In the genomic region with DNA sequence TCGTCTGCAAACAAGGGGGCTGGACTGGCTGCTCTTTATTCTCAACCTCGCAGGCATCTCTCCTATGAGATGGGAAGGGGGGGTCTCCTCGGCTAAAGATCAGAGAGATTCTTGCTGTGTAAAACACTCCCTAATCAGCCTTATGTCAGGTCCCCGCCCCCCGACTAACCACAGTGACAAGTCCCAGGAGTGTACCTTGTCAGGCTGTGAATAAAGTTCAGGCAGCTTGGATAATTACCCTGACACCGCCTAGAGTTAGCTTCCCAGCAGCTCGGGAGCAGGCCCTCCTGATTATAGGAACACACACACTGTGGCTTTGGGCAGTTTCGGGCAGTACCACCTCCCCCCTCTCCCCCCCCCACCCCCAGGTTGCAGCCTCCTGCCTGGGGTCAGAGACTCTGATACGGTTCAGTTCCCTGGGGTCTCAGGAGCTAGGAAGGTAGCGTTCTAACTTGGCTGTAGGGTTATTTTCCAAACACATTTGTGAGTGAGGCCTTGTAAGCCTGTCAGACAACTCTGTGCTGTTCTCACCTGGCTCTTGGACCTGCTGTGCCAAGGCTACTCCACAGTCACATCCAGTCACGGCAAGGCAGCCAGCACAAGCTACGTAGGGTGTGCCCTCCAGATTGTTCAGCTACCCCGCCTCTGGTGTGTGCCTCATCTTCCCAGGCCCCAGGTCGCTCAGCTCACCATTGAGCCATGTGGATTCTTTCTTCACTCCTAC, we compare ENCODE assay signal across 9 mouse cellular contexts.
DNase-seq lines count a peak whose midpoint lies in the region; ATAC-seq and TF ChIP-seq lines count a peak whose summit lies in the region.
"Had no signal": no experiment of that assay in that cellular context is flagged by ENCODE, and none has a peak within 500 bp of the region (broad histone marks: within the 10 kb centered on the region; RNA-seq: fewer than 3 reads in every experiment).

No protein-coding gene starts in this region.

- 0 out of 2 replicates have a peak, but pooled peaks have one; percentile 16 for ATAC-seq in lung, embryonic 14.5 days (ENCODE audit: insufficient read depth)
- no peak for ATAC-seq in lung, postnatal 0 days
- ATAC-seq in forebrain, postnatal 0 days: peak; percentile 25; the same call in 1 of the 2 replicates
- peak; percentile 42; the same call in 1 of the 2 replicates for ATAC-seq in limb, embryonic 13.5 days (ENCODE audit: low FRiP score, low read depth)
- peak; percentile 31; the same call in 1 of the 2 replicates for ATAC-seq in stomach, postnatal 0 days (ENCODE audit: low FRiP score, low TSS enrichment)

- H3K9me3 ChIP-seq in lung, embryonic 14.5 days (ENCODE audit: low read depth, low read length): no peaks in the 10 kb centered on the region
- H3K9me3 ChIP-seq in lung, postnatal 0 days (ENCODE audit: low read length): no peaks in the 10 kb centered on the region
- no peaks in the 10 kb centered on the region for H3K9me3 ChIP-seq in forebrain, postnatal 0 days (ENCODE audit: low read length)
- H3K9me3 ChIP-seq in limb, embryonic 13.5 days: no peaks in the 10 kb centered on the region
- H3K9me3 ChIP-seq in stomach, postnatal 0 days (ENCODE audit: control insufficient read depth, low read length): no peaks in the 10 kb centered on the region

- no peaks in the 10 kb centered on the region for H3K36me3 ChIP-seq in lung, embryonic 14.5 days (ENCODE audit: insufficient read depth)
- no peaks in the 10 kb centered on the region for H3K36me3 ChIP-seq in lung, postnatal 0 days (ENCODE audit: insufficient read depth, low read length)
- H3K36me3 ChIP-seq in forebrain, postnatal 0 days (ENCODE audit: insufficient read depth): no peaks in the 10 kb centered on the region
- H3K36me3 ChIP-seq in limb, embryonic 13.5 days: no peaks in the 10 kb centered on the region
- H3K36me3 ChIP-seq in stomach, postnatal 0 days (ENCODE audit: control insufficient read depth, insufficient read depth, low read length): no peaks in the 10 kb centered on the region

- H3K4me1 ChIP-seq in lung, embryonic 14.5 days (ENCODE audit: insufficient read depth): 0 out of 2 replicates have a peak, but pooled peaks cover 8% of the 10 kb centered on the region
- peaks cover 5% of the 10 kb centered on the region; the same call in 1 of the 2 replicates for H3K4me1 ChIP-seq in lung, postnatal 0 days (ENCODE audit: insufficient read depth, low read depth, low read length)
- peaks cover 15% of the 10 kb centered on the region for H3K4me1 ChIP-seq in forebrain, postnatal 0 days (ENCODE audit: insufficient read depth)
- peaks cover 65% of the 10 kb centered on the region for H3K4me1 ChIP-seq in limb, embryonic 13.5 days
- H3K4me1 ChIP-seq in stomach, postnatal 0 days (replicated peaks; ENCODE audit: control insufficient read depth, insufficient read depth): 0 out of 2 replicates have a peak, but pooled peaks cover 4% of the 10 kb centered on the region

- H3K4me3 ChIP-seq in lung, embryonic 14.5 days (ENCODE audit: low read depth, low read length): no peak overlapping the region
- no peak overlapping the region for H3K4me3 ChIP-seq in lung, postnatal 0 days (ENCODE audit: low read depth, low read length)
- H3K4me3 ChIP-seq in forebrain, postnatal 0 days (ENCODE audit: low read depth, low read length): no peak overlapping the region
- H3K4me3 ChIP-seq in limb, embryonic 13.5 days: no peak overlapping the region
- H3K4me3 ChIP-seq in stomach, postnatal 0 days (ENCODE audit: low read depth, low read length): no peak overlapping the region

- H3K27ac ChIP-seq in lung, embryonic 14.5 days (ENCODE audit: low read depth): no peak overlapping the region
- no peak overlapping the region for H3K27ac ChIP-seq in lung, postnatal 0 days (ENCODE audit: low read length)
- peak overlapping the region; percentile 54; the same call in 1 of the 2 replicates for H3K27ac ChIP-seq in forebrain, postnatal 0 days (ENCODE audit: low read depth, low read length)
- peak overlapping the region; percentile 67 for H3K27ac ChIP-seq in limb, embryonic 13.5 days
- H3K27ac ChIP-seq in stomach, postnatal 0 days (replicated peaks): peak overlapping the region; percentile 61; the same call in 1 of the 2 replicates

- no peak for TF ChIP-seq EP300 in lung, postnatal 0 days (IDR thresholded peaks at IDR 0.05)
- no peak for TF ChIP-seq EP300 in stomach, postnatal 0 days (optimal IDR thresholded peaks at IDR 0.05)

- no peak for DNase-seq in lung, embryonic 14.5 days
- DNase-seq in lung, postnatal 0 days (ENCODE audit: low spot score): no peak
- DNase-seq in forebrain, postnatal 0 days: no peak
- DNase-seq in stomach, postnatal 0 days (ENCODE audit: low spot score): peak; percentile 23
- DNase-seq in thymus, postnatal 0 days (ENCODE audit: low spot score): no peak
- no peak for DNase-seq in lung, postnatal 36 days
- no peak for DNase-seq in right cerebral cortex, postnatal 10 days (ENCODE audit: low spot score in 2 of 2)
- DNase-seq: thymus, postnatal 4 days had no signal

- H3K27me3 ChIP-seq in lung, embryonic 14.5 days (ENCODE audit: insufficient read depth, low read length): no peaks in the 10 kb centered on the region
- no peaks in the 10 kb centered on the region for H3K27me3 ChIP-seq in lung, postnatal 0 days (replicated peaks; ENCODE audit: insufficient read depth, low read length)
- H3K27me3 ChIP-seq in forebrain, postnatal 0 days (ENCODE audit: insufficient read depth, low read length): no peaks in the 10 kb centered on the region
- no peaks in the 10 kb centered on the region for H3K27me3 ChIP-seq in limb, embryonic 13.5 days
- no peaks in the 10 kb centered on the region for H3K27me3 ChIP-seq in stomach, postnatal 0 days (ENCODE audit: control insufficient read depth, insufficient read depth, low read length)

- TF ChIP-seq CTCF in lung, embryonic 14.5 days (IDR thresholded peaks at IDR 0.05; ENCODE audit: low read depth): no peak
- TF ChIP-seq CTCF in lung, postnatal 0 days (IDR thresholded peaks at IDR 0.05): no peak
- no peak for TF ChIP-seq CTCF in forebrain, postnatal 0 days (IDR thresholded peaks at IDR 0.05; ENCODE audit: low read depth)
- TF ChIP-seq CTCF in stomach, postnatal 0 days (IDR thresholded peaks at IDR 0.05; ENCODE audit: low read depth): no peak

- 40% methylated on average over 14 of the region's 14 CpGs for WGBS in lung, embryonic 14.5 days
- 59% methylated on average over 14 of the region's 14 CpGs for WGBS in lung, postnatal 0 days
- 29% methylated on average over 14 of the region's 14 CpGs for WGBS in forebrain, postnatal 0 days
- 22% methylated on average over 14 of the region's 14 CpGs for WGBS in limb, embryonic 13.5 days
- 42% methylated on average over 14 of the region's 14 CpGs for WGBS in stomach, postnatal 0 days

- H3K4me2 ChIP-seq in lung, embryonic 14.5 days: no peak overlapping the region
- H3K4me2 ChIP-seq in lung, postnatal 0 days (replicated peaks; ENCODE audit: low read depth, low read length): no peak overlapping the region
- H3K4me2 ChIP-seq in forebrain, postnatal 0 days (ENCODE audit: low read depth): no peak overlapping the region
- no peak overlapping the region for H3K4me2 ChIP-seq in limb, embryonic 13.5 days (replicated peaks)
- H3K4me2 ChIP-seq in stomach, postnatal 0 days (replicated peaks; ENCODE audit: low read depth): no peak overlapping the region

- H3K9ac ChIP-seq in lung, embryonic 14.5 days: no peak overlapping the region
- no peak overlapping the region for H3K9ac ChIP-seq in lung, postnatal 0 days (replicated peaks; ENCODE audit: low read depth)
- H3K9ac ChIP-seq in forebrain, postnatal 0 days: no peak overlapping the region
- H3K9ac ChIP-seq in limb, embryonic 13.5 days: no peak overlapping the region
- no peak overlapping the region for H3K9ac ChIP-seq in stomach, postnatal 0 days (ENCODE audit: low read length)

Comparison
In these comparisons a context has a peak if more than half of its experiments do, and no peak if none do; other contexts are left out.
1. H3K27ac ChIP-seq: peak in forebrain, postnatal 0 days (single experiment), limb, embryonic 13.5 days (single experiment) and stomach, postnatal 0 days (single experiment); none in lung, embryonic 14.5 days (single experiment) and lung, postnatal 0 days (single experiment).